Mouse (Mus musculus): Measurements from ENCODE around the gene Amelx.

Gene Amelx

DNA sequence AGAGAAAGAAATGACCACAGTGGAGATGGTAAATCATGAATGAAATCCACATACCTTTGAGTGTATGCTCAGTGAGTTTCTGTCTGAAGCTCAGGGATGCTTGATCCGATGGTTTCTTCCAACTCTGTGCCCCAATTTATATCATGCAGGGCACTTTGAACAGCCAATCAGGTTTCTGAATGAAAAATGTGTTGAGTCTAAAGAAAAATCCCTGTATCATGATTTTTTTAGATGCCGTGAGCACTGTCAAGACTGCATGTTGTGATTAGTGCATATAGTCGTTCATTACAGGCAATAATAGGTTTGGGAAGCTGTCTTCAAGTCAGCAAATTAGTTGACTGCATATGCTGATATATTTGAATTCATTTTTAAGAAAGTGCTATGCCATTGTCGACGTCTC is at the start of gene Amelx:
Gene Amelx (minus strand): TSS at position 101 of the 400 bp plus-strand sequence.
- DNase-seq (ENCODE audit: low spot score in 2 of 2) = no peak

- DNase-seq (ENCODE audit: low spot score in 2 of 2) = no peak
Measured at GRCm38 (mm10) chrX:169222357-169223062, 35.5 kb upstream of the Amelx start.

GRCm38 (mm10) chrX:169220064-169220463 is 33.1 kb upstream of the Amelx start:
- DNase-seq (ENCODE audit: low spot score in 2 of 2) = no peak

DNA sequence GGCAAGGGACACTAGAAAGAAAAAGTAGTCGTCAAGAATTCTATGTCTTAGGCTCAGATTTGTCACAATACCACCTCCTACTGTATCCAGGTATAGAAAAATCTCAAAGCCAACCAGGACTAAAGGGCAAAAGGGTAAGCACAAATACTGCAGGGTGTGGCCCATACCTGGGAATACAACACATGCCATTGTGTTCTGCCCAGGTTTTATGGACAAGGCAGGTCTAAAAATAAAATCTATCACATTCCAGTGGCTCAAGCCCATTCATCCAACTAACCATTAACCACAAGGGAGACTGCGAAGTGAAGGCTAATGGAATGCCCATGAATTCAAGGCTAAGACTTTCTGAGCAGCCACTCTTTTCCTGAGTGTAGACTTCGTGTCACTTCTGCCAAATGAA is 23.0 kb upstream of the Amelx start:
- no peak for DNase-seq (ENCODE audit: low spot score in 2 of 2)

GRCm38 (mm10) chrX:169178634-169179033 is 8.4 kb downstream of the Amelx start:
- DNase-seq (ENCODE audit: low spot score in 2 of 2) = peak; percentile 6 to 35

DNA sequence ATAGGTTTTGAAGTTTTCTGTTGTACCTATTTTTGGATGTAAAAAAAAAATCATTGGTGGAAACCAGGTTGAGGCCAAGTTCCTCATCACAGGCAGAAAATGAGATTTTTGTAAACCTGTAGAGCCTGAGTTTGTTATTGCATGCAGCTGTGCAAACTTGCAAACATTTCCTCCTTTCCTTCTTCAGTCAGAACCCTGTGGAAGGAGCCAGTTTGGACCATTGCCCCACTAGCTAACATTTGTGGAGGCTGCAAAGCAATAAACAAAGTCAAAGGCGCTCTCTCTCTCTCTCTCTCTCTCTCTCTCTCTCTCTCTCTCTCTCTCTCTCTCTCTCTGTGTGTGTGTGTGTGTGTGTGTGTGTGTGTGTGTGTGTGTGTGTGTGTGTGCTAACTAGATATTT is 13.2 kb downstream of the Amelx start:
- peak; percentile 1 to 10 for DNase-seq (ENCODE audit: low spot score in 2 of 2)

DNA sequence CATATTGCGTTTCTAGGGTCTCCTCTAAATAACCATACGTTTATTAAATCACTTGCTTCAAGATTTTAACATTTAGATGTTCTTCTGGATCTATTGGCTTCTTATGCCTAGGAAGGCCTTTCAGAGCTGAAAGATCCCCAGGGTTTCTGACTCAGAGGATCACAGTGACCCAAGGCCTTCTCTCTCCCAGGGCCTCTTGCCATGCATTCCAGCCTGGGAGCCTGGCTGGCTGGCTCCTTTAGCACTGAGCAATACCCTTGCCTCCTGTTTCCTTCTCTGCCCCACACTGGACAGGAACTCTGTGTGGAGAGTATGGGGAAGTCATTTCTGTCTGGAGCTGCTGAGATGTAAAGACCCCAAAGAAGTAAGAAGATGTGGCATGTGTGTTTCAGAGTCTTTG is 16.0 kb downstream of the Amelx start:
- peak; percentile 1 to 24 for DNase-seq (ENCODE audit: low spot score in 2 of 2)

- DNase-seq (ENCODE audit: low spot score in 2 of 2) = no peak
Measured at GRCm38 (mm10) chrX:169158385-169158784, 28.6 kb downstream of the Amelx start.

DNA sequence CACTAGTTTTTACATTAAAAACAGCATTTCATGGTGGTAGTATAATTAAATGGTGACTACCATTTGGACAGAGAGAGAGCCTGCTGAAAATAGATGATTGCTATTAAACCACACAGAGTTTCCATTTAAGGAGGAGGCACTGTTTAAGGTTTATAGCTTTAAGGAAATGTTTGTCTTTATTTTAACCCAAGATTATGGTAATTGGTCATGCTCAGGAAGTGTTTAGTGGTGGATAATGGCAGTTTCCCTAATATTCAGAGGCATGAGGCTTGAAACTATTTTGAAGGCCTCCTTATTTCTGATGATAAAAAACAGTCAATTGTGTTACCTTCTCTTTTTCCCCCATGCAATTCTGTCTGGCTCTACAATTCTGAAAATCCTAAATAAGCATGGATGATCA is 33.2 kb downstream of the Amelx start:
- no peak for DNase-seq (ENCODE audit: low spot score in 2 of 2)

GRCm38 (mm10) chrX:169140467-169140866 is 46.5 kb downstream of the Amelx start:
- no peak for DNase-seq (ENCODE audit: low spot score in 2 of 2)

DNA sequence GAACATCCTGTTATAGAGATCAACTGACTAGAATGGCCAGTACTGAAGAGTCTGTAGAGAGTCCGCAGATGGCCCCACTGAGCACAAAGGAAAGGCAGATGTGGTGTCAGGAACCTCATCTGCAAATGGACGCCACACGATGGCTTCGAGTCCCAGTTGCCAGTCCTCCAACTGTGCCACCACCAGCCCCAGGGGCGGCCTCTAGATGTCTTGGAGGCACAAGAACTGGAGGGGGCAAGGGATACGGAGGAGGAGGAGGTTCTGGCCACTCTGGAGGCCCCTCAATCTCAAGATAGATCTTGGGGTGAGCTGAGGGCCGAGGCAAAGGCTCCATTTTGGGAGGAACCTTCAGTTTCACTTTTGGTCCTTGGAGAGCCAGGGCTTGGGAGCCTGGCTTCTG is 47.2 kb downstream of the Amelx start:
- no peak for DNase-seq (ENCODE audit: low spot score in 2 of 2)
